Mouse (Mus musculus): ENCODE measurements around the gene Rab40c. TPM values are rescaled to one million over a fixed set of nuclear protein-coding genes. Genes with fewer than 3 reads are reported as not detected.

Rab40c gene
- total and polyA plus RNA-seq, 2 experiments = 6.1 to 24.1 TPM

GRCm38 (mm10) chr17:25843636-25844395, 75.7 kb downstream of the Rab40c start:
- under 1% methylated on average over 38 of the region's 38 CpGs for WGBS
- peaks cover 21% of the 10 kb centered on the region for H3K4me1 ChIP-seq (ENCODE audit: control insufficient read depth, insufficient read depth, low read length)
- H3K27ac ChIP-seq (replicated peaks; ENCODE audit: insufficient read depth, low read depth, low read length) = peak overlapping the region; percentile 76
- H3K36me3 ChIP-seq (ENCODE audit: control insufficient read depth, insufficient read depth, low read length) = 0 out of 2 replicates have a peak, but pooled peaks cover 2% of the 10 kb centered on the region
- TF ChIP-seq POLR2A (IDR thresholded peaks at IDR 0.05; ENCODE audit: extremely low read depth, insufficient read depth, low read length) (no peak), CTCF (IDR thresholded peaks at IDR 0.05; ENCODE audit: low read depth, low read length) (no peak)
- H3K9ac ChIP-seq (ENCODE audit: low read depth, low read length) = peak overlapping the region; percentile 96
- H3K4me3 ChIP-seq (ENCODE audit: insufficient read depth, low read depth, low read length) = peak overlapping the region; percentile 95
- no peaks in the 10 kb centered on the region for H3K27me3 ChIP-seq (ENCODE audit: control insufficient read depth, insufficient read depth, low read length)
- H3K79me2 ChIP-seq (ENCODE audit: control insufficient read depth, insufficient read depth, low read length) = peaks cover 15% of the 10 kb centered on the region; the same call in 1 of the 2 replicates
- DNase-seq (ENCODE audit: extremely low read depth, low read depth, low spot score) = no peak

GRCm38 (mm10) chr17:25843122-25843521, 76.4 kb downstream of the Rab40c start:
- Histone ChIP-seq H3K79me2 (ENCODE audit: control insufficient read depth, insufficient read depth, low read length) (peaks cover 15% of the 10 kb centered on the region; the same call in 1 of the 2 replicates), H3K36me3 (ENCODE audit: control insufficient read depth, insufficient read depth, low read length) (0 out of 2 replicates have a peak, but pooled peaks cover 2% of the 10 kb centered on the region), H3K27me3 (ENCODE audit: control insufficient read depth, insufficient read depth, low read length) (no peaks in the 10 kb centered on the region), H3K27ac (replicated peaks; ENCODE audit: insufficient read depth, low read depth, low read length) (no peak overlapping the region), H3K4me1 (ENCODE audit: control insufficient read depth, insufficient read depth, low read length) (peaks cover 25% of the 10 kb centered on the region), H3K4me3 (ENCODE audit: insufficient read depth, low read depth, low read length) (no peak overlapping the region), H3K9ac (ENCODE audit: low read depth, low read length) (peak overlapping the region; percentile 96; the same call in 1 of the 2 replicates)
- no peak for DNase-seq (ENCODE audit: extremely low read depth, low read depth, low spot score)
- TF ChIP-seq POLR2A (IDR thresholded peaks at IDR 0.05; ENCODE audit: extremely low read depth, insufficient read depth, low read length) = no peak
- TF ChIP-seq CTCF (IDR thresholded peaks at IDR 0.05; ENCODE audit: low read depth, low read length) = no peak
- WGBS = 63% methylated on average over 4 of the region's 4 CpGs

- Histone ChIP-seq H3K27ac (replicated peaks; ENCODE audit: insufficient read depth, low read depth, low read length) (no peak overlapping the region), H3K36me3 (ENCODE audit: control insufficient read depth, insufficient read depth, low read length) (0 out of 2 replicates have a peak, but pooled peaks cover 2% of the 10 kb centered on the region), H3K4me1 (ENCODE audit: control insufficient read depth, insufficient read depth, low read length) (peaks cover 30% of the 10 kb centered on the region), H3K4me3 (ENCODE audit: insufficient read depth, low read depth, low read length) (no peak overlapping the region), H3K9ac (ENCODE audit: low read depth, low read length) (no peak overlapping the region), H3K79me2 (ENCODE audit: control insufficient read depth, insufficient read depth, low read length) (peaks cover 15% of the 10 kb centered on the region; the same call in 1 of the 2 replicates), H3K27me3 (ENCODE audit: control insufficient read depth, insufficient read depth, low read length) (no peaks in the 10 kb centered on the region)
- DNase-seq (ENCODE audit: extremely low read depth, low read depth, low spot score) = no peak
- WGBS = 79% methylated on average over 3 of the region's 3 CpGs
- TF ChIP-seq POLR2A (IDR thresholded peaks at IDR 0.05; ENCODE audit: extremely low read depth, insufficient read depth, low read length) (no peak), CTCF (IDR thresholded peaks at IDR 0.05; ENCODE audit: low read depth, low read length) (no peak)
Observed at GRCm38 (mm10) chr17:25842509-25842908, 77.0 kb downstream of the Rab40c start.

- Histone ChIP-seq H3K4me3 (ENCODE audit: insufficient read depth, low read depth, low read length) (no peak within 1 kb of the TSS), H3K79me2 (ENCODE audit: control insufficient read depth, insufficient read depth, low read length) (peaks cover 15% of the 10 kb centered on the region; the same call in 1 of the 2 replicates), H3K27ac (replicated peaks; ENCODE audit: insufficient read depth, low read depth, low read length) (no peak within 1 kb of the TSS), H3K27me3 (ENCODE audit: control insufficient read depth, insufficient read depth, low read length) (no peaks in the 10 kb centered on the region), H3K4me1 (ENCODE audit: control insufficient read depth, insufficient read depth, low read length) (peaks cover 39% of the 10 kb centered on the region), H3K36me3 (ENCODE audit: control insufficient read depth, insufficient read depth, low read length) (0 out of 2 replicates have a peak, but pooled peaks cover 2% of the 10 kb centered on the region), H3K9ac (ENCODE audit: low read depth, low read length) (no peak within 1 kb of the TSS)
- 95% methylated on average over 22 of the region's 22 CpGs for WGBS
- DNase-seq (ENCODE audit: extremely low read depth, low read depth, low spot score) = no peak
- TF ChIP-seq CTCF (IDR thresholded peaks at IDR 0.05; ENCODE audit: low read depth, low read length) (no peak), POLR2A (IDR thresholded peaks at IDR 0.05; ENCODE audit: extremely low read depth, insufficient read depth, low read length) (no peak)
Observed at GRCm38 (mm10) chr17:25841117-25841880, 78.2 kb downstream of the Rab40c start, which contains the start of gene Gm20683. Gene Gm20683, minus strand, starts transcription at chr17:25841763.

- no peak overlapping the region for H3K9ac ChIP-seq (ENCODE audit: low read depth, low read length)
- H3K27me3 ChIP-seq (ENCODE audit: control insufficient read depth, insufficient read depth, low read length) = no peaks in the 10 kb centered on the region
- TF ChIP-seq POLR2A (IDR thresholded peaks at IDR 0.05; ENCODE audit: extremely low read depth, insufficient read depth, low read length) = no peak
- TF ChIP-seq CTCF (IDR thresholded peaks at IDR 0.05; ENCODE audit: low read depth, low read length) = no peak
- 93% methylated on average over 6 of the region's 6 CpGs for WGBS
- peaks cover 47% of the 10 kb centered on the region for H3K4me1 ChIP-seq (ENCODE audit: control insufficient read depth, insufficient read depth, low read length)
- no peak overlapping the region for H3K27ac ChIP-seq (replicated peaks; ENCODE audit: insufficient read depth, low read depth, low read length)
- 0 out of 2 replicates have a peak, but pooled peaks cover 2% of the 10 kb centered on the region for H3K36me3 ChIP-seq (ENCODE audit: control insufficient read depth, insufficient read depth, low read length)
- H3K4me3 ChIP-seq (ENCODE audit: insufficient read depth, low read depth, low read length) = no peak overlapping the region
- no peak for DNase-seq (ENCODE audit: extremely low read depth, low read depth, low spot score)
- peaks cover 16% of the 10 kb centered on the region for H3K79me2 ChIP-seq (ENCODE audit: control insufficient read depth, insufficient read depth, low read length)
Observed at GRCm38 (mm10) chr17:25840519-25840918, 79.0 kb downstream of the Rab40c start.

Measured in liver, adult 2 months (tissue).